Mouse (Mus musculus) G1E (cell line): ENCODE measurements at regions not wholly inside any gene's neighbourhood (a gene's known extent, or its start where the extent isn't known, plus 50 kb on each side); places are given as distances from the start of the nearest gene placed in this dataset.
"Not testable (repeated sequence)": the region's sequence is repeated elsewhere in the genome, so short reads cannot be mapped to it uniquely, and the experiment has no call there.

ENCODE experiments used
- ATAC-seq: 2 replicates; pipeline ENCODE4 v1.8.0; 2016; ENCODE audit warnings: mild to moderate bottlenecking; ENCODE audit not compliant: insufficient number of reproducible peaks, poor library complexity, low FRiP score, severe bottlenecking; ENCODE audit errors: extremely low read depth
- DNase-seq: peaks from one replicate; pipeline ENCODE4 v3.0.0; 2012; ENCODE audit warnings: low spot score
- H3K27me3 ChIP-seq: 2 replicates; pipeline ENCODE4 v1.6.1; 2012; ENCODE audit warnings: mild to moderate bottlenecking, low read length, inconsistent platforms; ENCODE audit not compliant: insufficient read depth
- H3K36me3 ChIP-seq: replicated peaks from 2 replicates; pipeline ENCODE3; 2012; ENCODE audit warnings: mild to moderate bottlenecking, inconsistent platforms
- H3K4me1 ChIP-seq: 2 replicates; pipeline ENCODE4 v1.6.1; 2012; ENCODE audit warnings: low read depth, low read length, inconsistent platforms, mixed read lengths; ENCODE audit not compliant: insufficient read depth
- H3K4me3 ChIP-seq: 2 replicates; pipeline ENCODE4 v1.5.1; 2012; ENCODE audit warnings: low read depth, mild to moderate bottlenecking, inconsistent platforms, low read length, moderate library complexity, mixed read lengths
- H3K9me3 ChIP-seq: replicated peaks from 2 replicates; pipeline ENCODE4 v1.6.1; 2012; ENCODE audit warnings: inconsistent platforms
- CTCF ChIP-seq: IDR thresholded peaks from 2 replicates; pipeline ENCODE4 v1.5.1; 2012; ENCODE audit warnings: low read depth, low read length, inconsistent platforms, mixed read lengths
- GATA1 ChIP-seq: IDR thresholded peaks from 2 replicates; pipeline ENCODE4 v1.6.1; 2012; ENCODE audit warnings: borderline replicate concordance, low read length, inconsistent platforms, mixed read lengths
- GATA2 ChIP-seq: IDR thresholded peaks from 2 replicates; pipeline ENCODE4 v1.6.1; 2012; ENCODE audit warnings: low read depth, low read length, inconsistent platforms, borderline replicate concordance
- POLR2AphosphoS5 ChIP-seq: IDR thresholded peaks from 2 replicates; pipeline ENCODE4 v1.6.1; 2012; ENCODE audit warnings: low read depth, low read length, inconsistent platforms; ENCODE audit not compliant: insufficient replicate concordance
- TAL1 ChIP-seq: conservative IDR thresholded peaks from 2 replicates; pipeline ENCODE4 v1.6.1; 2012; ENCODE audit warnings: low read depth, low read length, inconsistent platforms, mixed read lengths

GRCm38 (mm10) chr19:59516957-59517356 is 58.8 kb downstream of the Emx2 start:
- DNase-seq, result no peak
- no peaks in the 10 kb centered on the region for H3K4me1 ChIP-seq
- TF ChIP-seq GATA1, result no peak
- ATAC-seq, result no peak
- H3K27me3 ChIP-seq, result peaks cover 2% of the 10 kb centered on the region
- H3K4me3 ChIP-seq, result no peak overlapping the region
- no peaks in the 10 kb centered on the region for H3K36me3 ChIP-seq
- no peaks in the 10 kb centered on the region for H3K9me3 ChIP-seq

DNA sequence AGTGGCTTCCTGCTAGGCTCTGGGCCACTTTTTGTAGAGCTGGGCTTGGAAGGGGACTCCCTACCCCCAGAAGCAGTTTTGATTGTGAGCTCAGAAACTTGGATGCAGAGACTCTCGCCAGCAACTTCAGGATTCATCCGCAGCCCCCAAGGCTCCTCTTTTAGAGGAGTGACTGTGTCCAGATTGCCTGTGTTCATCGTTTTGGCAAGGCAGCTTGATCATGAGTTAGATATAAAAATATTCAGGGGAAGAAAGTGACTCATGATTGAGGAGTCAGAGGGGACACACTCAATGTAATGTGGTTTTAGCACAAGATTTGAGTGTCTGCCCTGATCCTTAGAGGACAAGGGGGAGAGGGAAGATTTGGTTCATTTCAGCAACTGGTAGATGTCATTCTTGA is 61.0 kb downstream of the Emx2 start:
- Histone ChIP-seq H3K27me3 (no peaks in the 10 kb centered on the region; the same call in 1 of the 2 replicates), H3K36me3 (no peaks in the 10 kb centered on the region), H3K9me3 (no peaks in the 10 kb centered on the region), H3K4me3 (no peak overlapping the region), H3K4me1 (no peaks in the 10 kb centered on the region)
- TF ChIP-seq GATA1, result no peak
- TF ChIP-seq POLR2AphosphoS5, result no peak
- no peak for TF ChIP-seq TAL1
- TF ChIP-seq GATA2, result no peak
- TF ChIP-seq CTCF, result no peak
- DNase-seq (no peak), ATAC-seq (no peak)

- Histone ChIP-seq H3K4me1 (no peaks in the 10 kb centered on the region), H3K27me3 (no peaks in the 10 kb centered on the region; the same call in 1 of the 2 replicates), H3K4me3 (no peak overlapping the region), H3K9me3 (no peaks in the 10 kb centered on the region), H3K36me3 (no peaks in the 10 kb centered on the region)
- DNase-seq (no peak), ATAC-seq (no peak)
- no peak for TF ChIP-seq CTCF
Measured at GRCm38 (mm10) chr19:59522176-59522575, 64.0 kb downstream of the Emx2 start.

- H3K9me3 ChIP-seq, result no peaks in the 10 kb centered on the region
- no peaks in the 10 kb centered on the region for H3K36me3 ChIP-seq
- H3K4me1 ChIP-seq, result no peaks in the 10 kb centered on the region
- ATAC-seq, result no peak
- no peak overlapping the region for H3K4me3 ChIP-seq
- H3K27me3 ChIP-seq, result no peaks in the 10 kb centered on the region; the same call in 1 of the 2 replicates
- TF ChIP-seq CTCF (no peak), GATA2 (no peak), TAL1 (no peak), POLR2AphosphoS5 (no peak), GATA1 (no peak)
- DNase-seq, result no peak
Measured at GRCm38 (mm10) chr19:59523356-59523755, 65.2 kb downstream of the Emx2 start.

GRCm38 (mm10) chr19:59564101-59564500 is 105.9 kb downstream of the Emx2 start:
- H3K4me1 ChIP-seq, result no peaks in the 10 kb centered on the region
- no peak for ATAC-seq
- H3K4me3 ChIP-seq, result no peak overlapping the region
- no peaks in the 10 kb centered on the region for H3K36me3 ChIP-seq
- TF ChIP-seq GATA2 (no peak), POLR2AphosphoS5 (no peak)
- no peak for DNase-seq
- no peaks in the 10 kb centered on the region for H3K27me3 ChIP-seq
- no peaks in the 10 kb centered on the region for H3K9me3 ChIP-seq

- H3K27me3 ChIP-seq, result no peaks in the 10 kb centered on the region
- no peak for ATAC-seq
- no peaks in the 10 kb centered on the region for H3K4me1 ChIP-seq
- TF ChIP-seq POLR2AphosphoS5 (no peak), CTCF (no peak), GATA2 (no peak), GATA1 (no peak), TAL1 (no peak)
- DNase-seq, result no peak
- no peak overlapping the region for H3K4me3 ChIP-seq
- H3K36me3 ChIP-seq, result no peaks in the 10 kb centered on the region
- H3K9me3 ChIP-seq, result no peaks in the 10 kb centered on the region
Measured at GRCm38 (mm10) chr19:59568907-59569306, 110.7 kb downstream of the Emx2 start.

DNA sequence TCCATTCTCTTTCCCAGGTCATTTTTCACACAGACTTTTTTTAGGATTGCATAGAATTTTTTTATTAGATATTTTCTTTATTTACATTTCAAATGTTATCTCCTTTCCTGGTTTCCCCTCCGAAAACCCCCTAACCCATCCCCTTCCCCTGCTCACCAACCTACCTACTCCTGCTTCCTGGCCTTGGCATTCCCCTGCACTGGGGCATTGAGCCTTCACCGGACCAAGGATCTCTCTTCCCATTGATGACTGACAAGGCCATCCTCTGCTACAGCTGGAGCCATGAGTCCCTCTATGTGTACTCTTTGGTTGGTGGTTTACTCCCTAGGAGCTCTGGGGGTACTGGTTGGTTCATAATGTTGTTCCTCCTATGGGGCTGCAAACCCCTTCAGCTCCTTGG is 111.4 kb downstream of the Emx2 start:
- not testable (repeated sequence) for ATAC-seq, H3K4me3 ChIP-seq, H3K4me1 ChIP-seq, H3K36me3 ChIP-seq, H3K9me3 ChIP-seq, DNase-seq, H3K27me3 ChIP-seq

DNA sequence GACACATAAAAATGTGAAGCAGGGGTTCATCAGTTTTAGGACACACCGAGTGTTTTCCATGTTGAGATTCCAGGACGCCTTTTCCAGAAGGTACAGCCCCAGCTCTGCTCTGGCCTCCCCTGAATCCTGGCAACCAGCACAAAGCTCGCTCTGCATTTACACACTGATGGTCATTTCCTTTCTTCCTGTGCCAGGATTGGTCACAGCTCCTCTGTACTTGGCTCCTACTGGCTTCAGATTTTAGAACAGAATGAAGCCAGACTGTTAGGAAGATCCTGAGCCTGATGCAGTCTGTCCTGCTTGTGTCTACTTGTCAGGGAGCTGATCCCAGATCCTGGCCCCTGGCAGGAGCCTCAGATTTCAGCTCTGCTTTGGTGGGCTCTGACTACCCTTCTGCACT is 116.2 kb downstream of the Emx2 start:
- no peak for ATAC-seq

More for the DNA sequence above, 116.2 kb downstream of the Emx2 start:
- H3K36me3 ChIP-seq, result no peaks in the 10 kb centered on the region
- TF ChIP-seq POLR2AphosphoS5, result no peak
- DNase-seq, result no peak
- H3K9me3 ChIP-seq, result no peaks in the 10 kb centered on the region
- no peaks in the 10 kb centered on the region for H3K4me1 ChIP-seq
- no peaks in the 10 kb centered on the region for H3K27me3 ChIP-seq
- no peak overlapping the region for H3K4me3 ChIP-seq
